Mouse (Mus musculus): Measurements from ENCODE around the gene Dlgap1. TPM values are rescaled to one million over a fixed set of nuclear protein-coding genes. Genes with fewer than 3 reads are reported as not detected.

The Dlgap1 gene
- polyA plus RNA-seq, 1 experiment = 0.06 TPM

- H3K27me3 ChIP-seq (ENCODE audit: control insufficient read depth, insufficient read depth, low read length) = no peaks in the 10 kb centered on the region
- TF ChIP-seq POLR2A (IDR thresholded peaks at IDR 0.05; ENCODE audit: low read depth, low read length) (no peak), CTCF (IDR thresholded peaks at IDR 0.05; ENCODE audit: extremely low read depth, insufficient read depth, insufficient read length, insufficient replicate concordance) (no peak)
- no peaks in the 10 kb centered on the region for H3K36me3 ChIP-seq (ENCODE audit: control insufficient read depth, insufficient read depth, low read length)
- WGBS = 91% methylated on average over 5 of the region's 5 CpGs
- no peak for DNase-seq (ENCODE audit: low read depth in 1 of 2, low spot score in 2 of 2)
- H3K27ac ChIP-seq (ENCODE audit: insufficient read depth, low read length) = no peak overlapping the region
- H3K4me3 ChIP-seq (ENCODE audit: extremely low read depth, insufficient read depth, insufficient read length) = no peak overlapping the region
- peaks cover 6% of the 10 kb centered on the region; the same call in 1 of the 2 replicates for H3K4me1 ChIP-seq (ENCODE audit: control insufficient read depth, insufficient read depth, insufficient read length)
Observed at GRCm38 (mm10) chr17:70744570-70745153, 775.8 kb downstream of the Dlgap1 start.

DNA sequence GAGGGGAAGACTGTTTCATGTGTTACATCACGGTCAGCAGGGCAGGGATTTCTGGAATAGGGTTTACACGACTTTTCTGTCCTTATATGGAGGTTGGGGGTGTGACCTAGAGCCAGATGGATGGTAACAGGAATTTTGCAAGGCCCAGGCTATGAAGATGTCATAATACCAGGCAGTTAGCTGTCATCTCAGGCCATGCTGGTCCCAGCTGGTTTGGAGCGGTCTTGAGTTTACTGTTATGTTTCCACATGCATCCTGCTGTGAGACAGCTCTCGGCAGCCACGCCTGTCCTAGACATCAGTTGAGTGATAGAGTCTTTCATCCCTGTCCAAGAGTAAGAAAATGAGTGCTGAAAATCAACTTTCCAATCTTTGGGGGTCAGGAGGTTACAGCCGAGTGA, 776.5 kb downstream of the Dlgap1 start:
- WGBS = 91% methylated on average over 6 of the region's 6 CpGs
- Histone ChIP-seq H3K4me3 (ENCODE audit: extremely low read depth, insufficient read depth, insufficient read length) (no peak overlapping the region), H3K27me3 (ENCODE audit: control insufficient read depth, insufficient read depth, low read length) (no peaks in the 10 kb centered on the region), H3K27ac (ENCODE audit: insufficient read depth, low read length) (no peak overlapping the region), H3K4me1 (ENCODE audit: control insufficient read depth, insufficient read depth, insufficient read length) (peaks cover 6% of the 10 kb centered on the region; the same call in 1 of the 2 replicates), H3K36me3 (ENCODE audit: control insufficient read depth, insufficient read depth, low read length) (no peaks in the 10 kb centered on the region)
- DNase-seq (ENCODE audit: low read depth in 1 of 2, low spot score in 2 of 2) = no peak
- TF ChIP-seq POLR2A (IDR thresholded peaks at IDR 0.05; ENCODE audit: low read depth, low read length) (no peak), CTCF (IDR thresholded peaks at IDR 0.05; ENCODE audit: extremely low read depth, insufficient read depth, insufficient read length, insufficient replicate concordance) (no peak)

GRCm38 (mm10) chr17:70746379-70747079, 777.7 kb downstream of the Dlgap1 start:
- no peaks in the 10 kb centered on the region for H3K27me3 ChIP-seq (ENCODE audit: control insufficient read depth, insufficient read depth, low read length)
- no peak for DNase-seq (ENCODE audit: low read depth in 1 of 2, low spot score in 2 of 2)

GRCm38 (mm10) chr17:70747731-70748475, 779.0 kb downstream of the Dlgap1 start:
- no peak overlapping the region for H3K27ac ChIP-seq (ENCODE audit: insufficient read depth, low read length)
- H3K4me3 ChIP-seq (ENCODE audit: extremely low read depth, insufficient read depth, insufficient read length) = peak overlapping the region; percentile 29; the same call in 1 of the 2 replicates
- H3K27me3 ChIP-seq (ENCODE audit: control insufficient read depth, insufficient read depth, low read length) = no peaks in the 10 kb centered on the region
- no peak for TF ChIP-seq CTCF (IDR thresholded peaks at IDR 0.05; ENCODE audit: extremely low read depth, insufficient read depth, insufficient read length, insufficient replicate concordance)
- no peak for TF ChIP-seq POLR2A (IDR thresholded peaks at IDR 0.05; ENCODE audit: low read depth, low read length)
- H3K4me1 ChIP-seq (ENCODE audit: control insufficient read depth, insufficient read depth, insufficient read length) = peaks cover 10% of the 10 kb centered on the region; the same call in 1 of the 2 replicates
- WGBS = 5% methylated on average over 23 of the region's 23 CpGs
- no peaks in the 10 kb centered on the region for H3K36me3 ChIP-seq (ENCODE audit: control insufficient read depth, insufficient read depth, low read length)
- no peak for DNase-seq (ENCODE audit: low read depth in 1 of 2, low spot score in 2 of 2)

More at GRCm38 (mm10) chr17:70746379-70747079, 777.7 kb downstream of the Dlgap1 start:
- Histone ChIP-seq H3K27ac (ENCODE audit: insufficient read depth, low read length) (no peak overlapping the region), H3K4me3 (ENCODE audit: extremely low read depth, insufficient read depth, insufficient read length) (no peak overlapping the region), H3K4me1 (ENCODE audit: control insufficient read depth, insufficient read depth, insufficient read length) (peaks cover 10% of the 10 kb centered on the region; the same call in 1 of the 2 replicates), H3K36me3 (ENCODE audit: control insufficient read depth, insufficient read depth, low read length) (no peaks in the 10 kb centered on the region)
- WGBS = 21% methylated on average over 9 of the region's 9 CpGs
- TF ChIP-seq POLR2A (IDR thresholded peaks at IDR 0.05; ENCODE audit: low read depth, low read length) (no peak), CTCF (IDR thresholded peaks at IDR 0.05; ENCODE audit: extremely low read depth, insufficient read depth, insufficient read length, insufficient replicate concordance) (no peak)

DNA sequence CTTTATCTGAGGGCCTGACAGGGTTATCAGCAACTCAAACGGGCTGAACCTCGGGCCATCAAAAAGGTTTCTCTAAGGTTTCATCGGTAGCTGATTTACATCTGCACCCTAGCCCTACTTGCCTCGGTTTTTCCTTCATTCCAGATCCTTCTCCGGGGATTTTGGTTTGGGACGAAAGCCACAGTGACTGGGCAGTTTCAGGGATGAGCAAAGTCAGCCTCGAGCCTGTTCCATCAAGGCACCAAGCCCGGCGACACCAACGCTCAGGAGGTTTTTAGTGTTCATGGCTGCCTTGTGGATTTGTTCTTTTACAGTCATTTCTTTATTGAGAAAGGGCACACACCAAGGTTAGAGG, 779.6 kb downstream of the Dlgap1 start:
- H3K4me3 ChIP-seq (ENCODE audit: extremely low read depth, insufficient read depth, insufficient read length) = no peak overlapping the region; the same call in 1 of the 2 replicates
- H3K4me1 ChIP-seq (ENCODE audit: control insufficient read depth, insufficient read depth, insufficient read length) = peaks cover 10% of the 10 kb centered on the region; the same call in 1 of the 2 replicates
- H3K36me3 ChIP-seq (ENCODE audit: control insufficient read depth, insufficient read depth, low read length) = no peaks in the 10 kb centered on the region
- H3K27ac ChIP-seq (ENCODE audit: insufficient read depth, low read length) = 0 out of 2 replicates have a peak overlapping the region, but pooled peaks have one; percentile 8
- TF ChIP-seq CTCF (IDR thresholded peaks at IDR 0.05; ENCODE audit: extremely low read depth, insufficient read depth, insufficient read length, insufficient replicate concordance) (no peak), POLR2A (IDR thresholded peaks at IDR 0.05; ENCODE audit: low read depth, low read length) (no peak)
- H3K27me3 ChIP-seq (ENCODE audit: control insufficient read depth, insufficient read depth, low read length) = no peaks in the 10 kb centered on the region
- 16% methylated on average over 10 of the region's 10 CpGs for WGBS
- no peak for DNase-seq (ENCODE audit: low read depth in 1 of 2, low spot score in 2 of 2)

DNA sequence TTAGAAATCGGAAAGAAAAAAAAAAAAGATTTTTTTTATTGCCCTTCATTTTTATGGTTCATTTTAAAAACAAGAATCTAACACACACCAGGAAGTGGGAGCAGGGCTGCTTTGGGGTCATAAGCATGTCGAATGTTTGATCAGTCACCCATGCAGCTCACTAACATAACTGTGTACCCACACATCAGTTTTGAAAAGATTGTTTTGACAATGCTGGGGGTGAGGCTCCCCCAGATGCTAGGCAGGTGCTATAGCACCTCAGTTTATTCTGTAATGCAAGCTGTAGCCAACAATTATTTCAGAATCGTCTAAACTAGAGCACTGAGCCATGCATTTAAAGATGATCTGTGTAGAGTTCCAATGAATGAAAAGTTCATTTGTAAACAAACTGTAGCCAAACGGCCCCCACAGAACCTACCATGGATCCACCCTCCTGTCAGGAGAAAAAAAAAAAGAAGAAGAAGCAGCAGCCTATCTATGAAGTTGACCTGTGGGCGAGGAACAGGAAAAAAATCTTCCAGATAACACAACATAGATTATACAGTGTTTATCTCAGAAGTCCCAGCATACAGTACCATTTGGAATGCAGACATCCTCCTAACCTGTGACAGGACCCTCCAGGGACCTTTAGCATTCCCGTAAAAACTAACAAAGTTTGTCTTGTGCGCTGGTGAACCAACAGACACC, 780.2 kb downstream of the Dlgap1 start:
- Histone ChIP-seq H3K36me3 (ENCODE audit: control insufficient read depth, insufficient read depth, low read length) (no peaks in the 10 kb centered on the region), H3K4me1 (ENCODE audit: control insufficient read depth, insufficient read depth, insufficient read length) (peaks cover 10% of the 10 kb centered on the region; the same call in 1 of the 2 replicates), H3K27ac (ENCODE audit: insufficient read depth, low read length) (no peak overlapping the region), H3K4me3 (ENCODE audit: extremely low read depth, insufficient read depth, insufficient read length) (no peak overlapping the region), H3K27me3 (ENCODE audit: control insufficient read depth, insufficient read depth, low read length) (no peaks in the 10 kb centered on the region)
- TF ChIP-seq POLR2A (IDR thresholded peaks at IDR 0.05; ENCODE audit: low read depth, low read length) = no peak
- DNase-seq (ENCODE audit: low read depth in 1 of 2, low spot score in 2 of 2) = no peak
- WGBS = 52% methylated on average over 7 of the region's 7 CpGs

Measured in spleen, adult 2 months (tissue).